Mouse (Mus musculus): ENCODE data around the gene Haus3. TPM values are rescaled to one million over a fixed set of nuclear protein-coding genes. Genes with fewer than 3 reads are reported as not detected.
A peak's percentile ranks its signal among the peaks of the same experiment; 100 is the strongest.

The Haus3 gene
- total RNA-seq, 2 experiments from 2014 or later = 5.8 to 7.5 TPM

- DNase-seq (ENCODE audit: low spot score in 2 of 2) = peak; percentile 99 to 100
Measured at GRCm38 (mm10) chr5:34187601-34188316, 18.4 kb upstream of the Haus3 start, which contains the start of gene Mxd4. Gene Mxd4 (minus strand): TSS chr5:34187720.

- no peak for DNase-seq (ENCODE audit: low spot score in 2 of 2)
Measured at GRCm38 (mm10) chr5:34186961-34187391, 17.6 kb upstream of the Haus3 start.

GRCm38 (mm10) chr5:34186391-34186790, 17.1 kb upstream of the Haus3 start:
- no peak for DNase-seq (ENCODE audit: low spot score in 2 of 2)

GRCm38 (mm10) chr5:34185791-34186190, 16.5 kb upstream of the Haus3 start:
- DNase-seq (ENCODE audit: low spot score in 2 of 2) = no peak

- no peak for DNase-seq (ENCODE audit: low spot score in 2 of 2)
Measured at GRCm38 (mm10) chr5:34185051-34185580, 15.8 kb upstream of the Haus3 start.

DNA sequence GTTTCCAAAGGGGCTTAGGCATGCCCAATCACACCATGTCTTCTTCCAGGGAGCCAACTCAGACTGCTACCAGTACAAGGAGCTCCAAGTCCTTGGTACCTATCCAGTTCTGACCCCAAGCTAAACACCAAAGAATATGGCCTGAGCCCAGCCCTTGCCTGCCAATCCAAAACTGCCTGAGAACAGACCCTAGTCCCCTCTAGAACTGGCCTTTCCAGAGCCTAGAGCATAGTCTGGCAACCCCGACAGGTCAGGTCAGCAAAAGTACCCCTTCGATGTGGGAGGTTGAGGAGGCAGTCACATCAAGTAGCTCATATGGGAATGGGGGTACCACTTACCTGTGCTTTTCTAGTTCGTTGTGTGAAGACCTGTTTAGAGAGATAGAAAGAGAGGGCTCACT, 14.6 kb upstream of the Haus3 start:
- DNase-seq (ENCODE audit: low spot score in 2 of 2) = no peak

DNA sequence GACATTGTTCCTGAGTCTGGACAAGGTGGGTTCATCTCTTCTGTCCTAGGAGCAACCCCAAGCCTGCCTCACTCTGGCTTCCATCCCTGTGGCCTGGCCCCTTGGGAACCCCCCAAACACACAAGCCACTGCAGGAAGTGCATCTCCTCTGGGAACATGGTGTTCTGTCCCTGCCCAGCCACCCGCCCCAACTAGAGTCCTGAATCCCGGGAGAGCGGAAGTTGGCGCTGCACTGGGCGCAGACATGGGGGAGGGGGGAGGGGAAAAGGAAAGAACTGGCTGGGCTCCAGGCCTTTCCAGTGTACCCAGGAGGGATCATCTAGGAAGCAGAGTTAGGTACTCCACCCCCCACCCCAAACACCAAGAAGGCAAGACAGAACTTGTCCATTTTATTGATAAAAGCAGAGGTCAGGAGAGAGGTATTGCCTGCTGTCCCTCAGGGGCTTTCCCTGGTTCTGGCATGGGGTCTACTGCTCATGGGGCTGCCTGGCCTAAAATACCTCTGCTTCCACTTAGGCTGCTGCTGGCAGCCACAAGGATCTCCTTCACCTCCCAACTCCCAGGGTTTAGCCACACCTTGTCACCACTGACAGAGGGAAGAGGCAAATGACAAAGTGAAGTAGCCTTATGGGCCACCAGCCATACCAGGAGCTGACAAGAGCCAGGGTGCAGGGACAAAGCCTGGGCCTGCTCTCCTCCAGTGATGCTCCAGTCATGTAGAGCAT, 14.0 kb upstream of the Haus3 start:
- peak in 1 of 2 experiments; percentile 7 for DNase-seq (ENCODE audit: low spot score in 2 of 2)

GRCm38 (mm10) chr5:34182486-34182885, 13.2 kb upstream of the Haus3 start:
- DNase-seq (ENCODE audit: low spot score in 2 of 2) = peak in 1 of 2 experiments; percentile 0

GRCm38 (mm10) chr5:34177821-34178220, 8.5 kb upstream of the Haus3 start:
- peak in 1 of 2 experiments; percentile 3 for DNase-seq (ENCODE audit: low spot score in 2 of 2)

DNA sequence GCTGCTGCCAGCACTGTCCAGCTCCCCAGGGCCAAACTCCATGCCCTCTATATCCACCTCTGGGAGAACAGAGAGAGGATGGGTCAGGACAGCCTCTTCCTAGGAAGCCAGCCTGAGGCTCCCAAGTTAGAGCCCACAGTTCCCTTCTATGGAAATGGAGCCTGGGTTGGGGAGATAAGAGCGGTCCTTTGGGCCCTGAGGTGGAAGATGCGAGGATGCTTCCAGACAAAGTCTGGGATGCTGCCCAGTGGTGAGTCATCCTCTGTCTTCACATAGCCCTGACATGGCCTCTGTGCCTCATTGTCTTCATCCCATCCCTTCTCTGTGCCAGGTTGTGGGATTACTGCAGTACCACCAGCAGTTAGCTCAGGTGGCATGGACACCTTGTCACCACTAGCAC, 7.8 kb upstream of the Haus3 start:
- DNase-seq (ENCODE audit: low spot score in 2 of 2) = peak; percentile 1

DNA sequence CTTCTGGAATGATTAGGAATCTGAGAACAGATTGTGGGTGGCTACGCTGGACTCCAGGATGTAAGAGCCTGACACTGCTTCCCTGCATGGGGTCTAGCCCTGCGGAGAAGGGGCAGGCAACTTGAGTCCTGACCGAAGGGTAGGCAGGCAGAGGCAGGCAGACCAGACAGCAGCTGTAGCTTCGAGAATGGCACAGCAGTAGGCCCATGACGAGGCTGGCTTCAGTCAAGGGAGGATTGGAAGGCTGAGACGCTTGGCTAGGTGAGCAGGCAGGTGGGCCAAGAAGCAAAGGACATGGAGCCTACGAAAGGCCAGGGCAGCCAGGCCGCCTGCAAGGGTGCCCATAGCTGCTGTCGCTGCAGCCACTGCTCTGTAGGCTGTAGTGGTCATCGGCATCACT, 7.4 kb upstream of the Haus3 start:
- no peak for DNase-seq (ENCODE audit: low spot score in 2 of 2)

- DNase-seq (ENCODE audit: low spot score in 2 of 2) = peak; percentile 0 to 1
Measured at GRCm38 (mm10) chr5:34175403-34175694, 6.0 kb upstream of the Haus3 start.

- DNase-seq (ENCODE audit: low spot score in 2 of 2) = peak; percentile 1 to 3
Measured at GRCm38 (mm10) chr5:34174550-34175402, 5.4 kb upstream of the Haus3 start.

DNA sequence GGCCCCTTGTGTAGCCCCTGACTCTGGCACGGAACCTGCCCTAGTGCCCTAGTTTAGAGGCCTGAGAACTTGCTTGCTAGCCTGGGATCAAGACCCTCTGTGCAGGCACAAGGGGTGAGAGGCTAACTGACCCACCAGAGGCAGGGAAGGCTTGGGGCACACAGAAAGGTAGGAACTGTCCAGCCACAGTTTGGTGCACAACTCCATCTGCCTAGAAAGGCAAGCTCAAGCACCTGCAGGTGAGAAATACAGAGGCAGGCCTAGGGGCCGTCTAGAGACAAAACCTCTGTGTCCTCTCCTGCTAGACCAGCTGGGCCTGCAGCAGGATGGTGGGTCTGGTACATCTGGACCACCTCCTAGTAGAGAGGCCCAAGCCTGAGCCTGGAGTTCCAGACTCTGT, 4.7 kb upstream of the Haus3 start:
- peak in 1 of 2 experiments; percentile 3 for DNase-seq (ENCODE audit: low spot score in 2 of 2)

DNA sequence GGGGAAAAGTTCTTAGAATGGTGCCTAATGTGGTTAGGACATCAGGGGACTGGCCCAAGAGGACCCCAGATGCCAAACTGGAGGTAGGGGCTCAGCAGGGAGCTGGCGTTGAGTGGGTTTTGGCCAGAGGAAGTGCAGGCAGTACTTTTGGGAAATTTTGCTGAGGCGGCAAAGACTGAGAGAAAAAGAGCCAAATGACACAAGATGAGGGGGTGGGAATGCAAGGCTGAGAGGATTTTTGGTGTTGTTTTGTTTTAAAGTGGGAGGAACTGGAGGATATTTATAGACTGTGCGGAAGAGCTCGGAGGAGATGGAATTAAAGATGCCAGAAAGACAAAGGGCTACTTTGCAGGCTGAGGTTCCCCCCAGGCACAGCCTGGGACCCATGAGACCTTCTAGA, 1.4 kb upstream of the Haus3 start:
- peak in 1 of 2 experiments; percentile 34 for DNase-seq (ENCODE audit: low spot score in 2 of 2)

DNA sequence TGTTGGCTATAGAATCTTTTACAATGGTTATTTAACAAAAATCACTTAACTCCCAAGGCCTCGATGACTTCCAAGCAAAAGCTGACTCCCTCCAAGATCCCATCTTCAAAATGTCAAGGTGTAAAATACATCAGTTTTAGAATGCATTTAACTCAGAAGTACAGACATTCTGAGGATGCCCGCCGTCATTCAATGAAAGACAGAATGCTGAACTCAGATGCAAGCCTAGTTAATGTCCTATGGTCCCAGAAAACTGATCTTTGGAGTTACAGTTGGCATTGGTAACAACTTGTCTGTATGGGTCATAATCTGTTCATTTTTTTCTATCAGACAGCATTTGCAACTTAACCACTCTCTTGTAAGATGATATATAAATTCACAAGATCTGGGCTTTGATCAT, 627 bp upstream of the Haus3 start:
- no peak for DNase-seq (ENCODE audit: low spot score in 2 of 2)

- no peak for DNase-seq (ENCODE audit: low spot score in 2 of 2)
Measured at GRCm38 (mm10) chr5:34167857-34168256, 1.5 kb downstream of the Haus3 start.

- no peak for DNase-seq (ENCODE audit: low spot score in 2 of 2)
Measured at GRCm38 (mm10) chr5:34165793-34166192, 3.5 kb downstream of the Haus3 start.

DNA sequence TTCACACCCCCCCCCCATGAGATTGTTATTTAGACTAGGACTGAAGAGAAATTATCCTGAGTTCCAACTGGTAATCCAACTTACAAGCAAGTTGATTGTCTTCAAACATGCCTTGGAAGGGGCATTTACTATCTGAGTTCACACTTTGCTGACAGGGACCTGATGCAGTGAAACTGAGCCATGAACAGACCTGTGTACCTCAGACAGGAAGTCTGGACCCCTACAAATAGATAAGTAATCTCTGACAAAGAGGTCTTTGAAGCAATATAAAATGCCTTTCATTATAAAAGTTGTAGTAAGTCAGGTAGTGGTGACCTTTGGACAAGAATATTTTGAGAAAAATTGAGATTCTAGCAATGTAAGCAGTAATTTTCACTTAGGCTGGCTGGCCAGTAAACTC, 20.9 kb downstream of the Haus3 start:
- DNase-seq (ENCODE audit: low spot score in 2 of 2) = no peak

- no peak for DNase-seq (ENCODE audit: low spot score in 2 of 2)
Measured at GRCm38 (mm10) chr5:34147554-34147953, 21.8 kb downstream of the Haus3 start.

DNA sequence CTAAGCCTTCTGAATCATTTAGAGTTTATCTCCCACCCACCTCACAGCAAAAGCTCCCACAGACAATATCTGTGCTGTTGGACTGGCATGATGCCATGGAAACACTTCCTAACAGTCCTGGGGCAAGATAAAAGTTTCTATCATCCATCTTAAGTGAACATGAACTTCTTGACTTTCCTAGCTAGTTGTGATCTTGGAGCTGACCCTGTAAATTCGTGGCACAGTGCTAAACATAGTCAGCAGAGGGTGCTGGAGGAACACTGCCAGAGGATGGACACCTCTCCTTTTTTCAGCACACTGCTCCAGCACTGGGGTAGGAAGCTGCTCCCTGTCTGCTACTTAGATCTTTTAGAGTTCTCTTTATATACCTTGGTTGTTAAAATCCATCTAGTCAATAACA, 29.6 kb downstream of the Haus3 start:
- peak; percentile 15 to 28 for DNase-seq (ENCODE audit: low spot score in 2 of 2)
